Mouse (Mus musculus) embryonic fibroblast, embryonic 13.5 days (primary cell): Measurements from ENCODE around the gene Dll1. TPM values are rescaled to one million over a fixed set of nuclear protein-coding genes. Genes with fewer than 3 reads are reported as not detected.

Experiments
- H3K27ac ChIP-seq: 2 replicates; pipeline ENCODE4 v1.5.1; 2012; ENCODE audit warnings: low read length, control low read depth, inconsistent platforms; ENCODE audit not compliant: insufficient read depth
- H3K4me1 ChIP-seq: 2 replicates; pipeline ENCODE4 v1.6.1; 2011; ENCODE audit warnings: low read length; ENCODE audit not compliant: control insufficient read depth, insufficient read depth
- H3K4me3 ChIP-seq: 2 replicates; pipeline ENCODE4 v1.5.1; 2011; ENCODE audit warnings: mild to moderate bottlenecking, control low read depth, low read length; ENCODE audit not compliant: insufficient read depth
- CTCF ChIP-seq: IDR thresholded peaks from 2 replicates; pipeline ENCODE4 v1.5.1; 2011; ENCODE audit warnings: mild to moderate bottlenecking, control low read depth, low read length, moderate library complexity, borderline replicate concordance; ENCODE audit not compliant: insufficient read depth
- POLR2A ChIP-seq: IDR thresholded peaks from 2 replicates; pipeline ENCODE4 v1.6.1; 2011; ENCODE audit warnings: low read depth, mild to moderate bottlenecking, control low read depth, low read length, moderate library complexity
- polyA plus RNA-seq: library from polyadenylated mRNA; stranded (reverse); fragments of >200 nt; gene quantifications from 2 replicates; pipeline ENCODE4 v1.2.4, GENCODE M21; 2011; ENCODE audit warnings: low read depth; ENCODE audit not compliant: missing spikeins, insufficient read length

The Dll1 gene
- polyA plus RNA-seq, 1 experiment, result 0.97 TPM

DNA sequence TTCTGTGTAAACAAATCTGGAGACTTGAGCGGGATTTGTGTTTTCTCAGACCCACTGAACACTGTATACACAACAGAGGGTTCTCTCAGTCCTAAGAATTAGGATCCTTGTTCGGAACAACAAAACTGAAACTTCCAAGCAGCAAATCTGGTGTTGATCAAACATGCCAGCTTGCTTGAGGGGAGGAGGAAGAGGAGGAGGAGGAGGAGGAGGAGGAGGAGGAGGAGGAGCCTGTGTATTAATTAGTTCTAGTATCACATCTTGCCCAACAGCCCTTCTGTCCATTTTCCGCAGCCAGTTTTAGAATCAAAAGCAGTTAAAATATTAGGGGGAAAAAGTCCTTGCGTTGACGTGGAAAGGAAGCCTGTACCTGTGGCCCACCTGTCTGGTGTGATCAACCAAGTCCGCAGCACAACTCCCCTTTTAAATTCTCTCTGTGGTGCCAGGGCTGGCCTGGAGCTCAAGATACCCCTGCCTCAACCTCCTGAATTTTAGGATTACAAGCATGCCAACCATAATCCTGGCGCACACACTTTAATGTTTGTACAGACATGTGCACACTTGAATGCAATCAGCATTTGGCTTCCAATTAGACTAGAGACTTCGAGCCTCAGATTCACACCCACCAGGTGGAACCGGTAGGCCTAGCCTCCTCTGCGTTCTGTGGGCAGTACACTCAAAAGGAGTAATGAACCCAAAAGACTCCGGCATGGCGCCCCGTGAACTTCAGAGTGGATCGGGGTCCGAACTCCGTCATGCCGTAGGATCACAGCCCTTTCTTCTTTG, 3.3 kb upstream of the Dll1 start:
- Histone ChIP-seq H3K4me1 (peaks cover 3% of the 10 kb centered on the region; the same call in 1 of the 2 replicates), H3K4me3 (peak overlapping the region; percentile 27), H3K27ac (no peak overlapping the region)
- TF ChIP-seq CTCF (no peak), POLR2A (no peak)

DNA sequence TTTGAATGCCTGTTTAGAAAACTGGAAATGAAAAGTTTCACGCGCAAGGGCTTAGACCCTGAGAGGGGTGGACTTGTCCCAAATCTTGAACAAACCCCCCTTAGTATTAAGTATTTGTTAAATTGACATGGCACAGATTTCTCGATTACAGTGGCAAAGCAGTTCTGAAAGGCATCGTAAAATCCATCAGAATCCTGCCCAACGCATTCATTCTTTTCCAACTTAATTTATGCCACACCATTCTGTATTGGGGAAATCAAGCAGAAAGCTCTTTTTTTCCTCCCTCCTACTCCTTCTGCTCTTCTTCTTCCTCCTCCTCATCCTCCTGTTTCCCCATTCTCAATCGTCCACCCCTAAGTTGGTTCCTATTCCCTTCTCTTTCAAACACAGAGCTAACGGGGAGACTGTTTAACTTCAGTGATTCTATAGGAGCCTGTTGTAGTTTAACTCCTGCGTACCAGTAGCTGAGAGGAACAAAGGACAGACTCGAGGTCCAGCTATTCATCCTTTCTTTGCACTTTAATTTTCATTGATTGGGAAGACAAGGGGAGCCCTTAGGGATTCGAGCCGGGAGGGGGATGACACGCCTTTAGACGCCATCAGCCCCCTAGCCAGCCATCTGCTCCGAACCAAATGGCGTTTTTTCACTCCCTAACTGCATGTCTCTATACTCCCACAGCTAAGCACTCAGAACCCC, 1.9 kb upstream of the Dll1 start:
- Histone ChIP-seq H3K4me3 (no peak overlapping the region), H3K4me1 (peaks cover 3% of the 10 kb centered on the region; the same call in 1 of the 2 replicates), H3K27ac (no peak overlapping the region)
- TF ChIP-seq POLR2A (no peak), CTCF (no peak)

DNA sequence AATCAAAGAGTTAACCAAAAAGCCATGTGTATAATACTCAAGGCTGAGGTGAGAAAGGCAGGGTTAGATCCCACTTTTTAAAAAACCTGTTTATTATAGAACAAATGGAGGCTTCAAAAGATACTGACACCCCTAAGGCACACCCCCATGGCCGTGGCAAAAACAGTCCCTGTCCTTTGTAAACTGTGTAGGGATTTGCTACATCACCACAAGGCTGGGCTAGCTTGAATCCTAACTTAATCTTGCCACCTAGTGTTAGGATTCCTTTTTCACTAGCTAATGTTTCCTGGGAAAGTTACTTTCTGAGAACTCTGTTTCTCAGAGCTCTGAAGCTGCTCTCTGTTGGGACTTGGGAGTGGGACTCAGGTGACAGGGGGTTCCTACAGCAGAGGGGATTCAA, 1.2 kb upstream of the Dll1 start:
- no peak for TF ChIP-seq CTCF
- Histone ChIP-seq H3K4me3 (no peak overlapping the region), H3K4me1 (peaks cover 3% of the 10 kb centered on the region; the same call in 1 of the 2 replicates)

DNA sequence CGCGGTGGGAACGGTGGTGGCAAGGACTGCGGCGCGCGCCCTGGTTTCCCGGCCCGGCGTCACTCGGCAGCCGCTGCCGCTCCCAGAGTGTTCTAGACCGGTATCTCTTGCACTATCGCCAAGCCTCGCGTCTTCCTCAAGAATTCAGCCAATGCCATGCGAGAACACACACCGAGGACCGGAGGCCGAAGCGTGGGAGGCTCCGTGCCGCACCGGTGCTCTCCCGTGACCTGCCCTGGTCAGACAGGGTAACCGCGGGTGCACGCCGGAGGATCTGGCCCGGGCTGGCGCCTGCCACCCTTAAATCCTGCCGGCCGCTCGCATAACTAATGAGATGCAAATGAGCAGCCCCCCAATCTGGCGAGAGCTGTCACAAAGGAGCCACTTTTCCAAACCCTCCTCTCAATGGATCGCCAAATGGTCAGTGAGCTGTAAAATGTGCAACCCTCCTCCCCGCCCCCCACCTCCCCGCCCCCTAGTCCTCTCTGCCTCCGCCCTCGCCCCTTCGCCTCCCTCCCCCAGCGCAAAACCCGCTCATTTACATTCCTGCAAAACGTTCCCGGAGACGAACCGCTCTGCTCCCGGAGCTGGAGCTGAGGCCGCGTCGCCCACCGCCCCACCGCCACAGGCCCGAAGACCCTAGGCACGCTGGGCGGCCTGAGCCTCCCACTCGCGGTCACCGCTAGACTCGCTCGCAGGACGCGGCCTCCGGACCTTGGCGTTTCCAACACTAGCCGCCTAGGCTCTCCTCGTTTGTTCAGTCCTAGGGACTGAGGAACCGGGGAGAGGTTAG, 775 bp downstream of the Dll1 start:
- Histone ChIP-seq H3K4me1 (peaks cover 3% of the 10 kb centered on the region; the same call in 1 of the 2 replicates), H3K4me3 (peak overlapping the region; percentile 62), H3K27ac (no peak overlapping the region)
- TF ChIP-seq CTCF, result no peak
- no peak for TF ChIP-seq POLR2A

More for the DNA sequence above, 1.2 kb upstream of the Dll1 start:
- H3K27ac ChIP-seq, result no peak overlapping the region

DNA sequence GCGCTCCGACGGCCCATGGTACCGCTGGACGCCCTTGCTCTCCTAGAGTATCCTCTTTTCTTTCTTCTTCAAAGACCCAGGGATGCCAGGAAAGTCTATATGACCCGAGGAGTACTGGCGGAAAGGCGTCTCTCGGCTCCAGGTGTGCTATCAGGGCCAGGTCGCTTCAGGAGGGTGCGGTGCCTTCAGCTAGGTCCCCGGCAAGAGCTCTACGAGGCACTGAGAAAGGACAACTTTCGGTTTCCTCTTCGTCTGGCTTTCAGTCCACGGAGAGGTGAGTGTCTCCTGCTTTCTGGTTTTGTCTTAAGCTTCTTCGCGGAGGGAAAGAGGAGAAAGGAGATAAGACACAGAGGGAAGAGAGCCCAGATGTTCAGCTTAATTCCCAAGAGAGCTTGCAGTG, 1.4 kb downstream of the Dll1 start:
- H3K4me3 ChIP-seq, result peak overlapping the region; percentile 62
- TF ChIP-seq POLR2A, result no peak
- TF ChIP-seq CTCF, result no peak
- H3K4me1 ChIP-seq, result peaks cover 3% of the 10 kb centered on the region; the same call in 1 of the 2 replicates
- H3K27ac ChIP-seq, result no peak overlapping the region

DNA sequence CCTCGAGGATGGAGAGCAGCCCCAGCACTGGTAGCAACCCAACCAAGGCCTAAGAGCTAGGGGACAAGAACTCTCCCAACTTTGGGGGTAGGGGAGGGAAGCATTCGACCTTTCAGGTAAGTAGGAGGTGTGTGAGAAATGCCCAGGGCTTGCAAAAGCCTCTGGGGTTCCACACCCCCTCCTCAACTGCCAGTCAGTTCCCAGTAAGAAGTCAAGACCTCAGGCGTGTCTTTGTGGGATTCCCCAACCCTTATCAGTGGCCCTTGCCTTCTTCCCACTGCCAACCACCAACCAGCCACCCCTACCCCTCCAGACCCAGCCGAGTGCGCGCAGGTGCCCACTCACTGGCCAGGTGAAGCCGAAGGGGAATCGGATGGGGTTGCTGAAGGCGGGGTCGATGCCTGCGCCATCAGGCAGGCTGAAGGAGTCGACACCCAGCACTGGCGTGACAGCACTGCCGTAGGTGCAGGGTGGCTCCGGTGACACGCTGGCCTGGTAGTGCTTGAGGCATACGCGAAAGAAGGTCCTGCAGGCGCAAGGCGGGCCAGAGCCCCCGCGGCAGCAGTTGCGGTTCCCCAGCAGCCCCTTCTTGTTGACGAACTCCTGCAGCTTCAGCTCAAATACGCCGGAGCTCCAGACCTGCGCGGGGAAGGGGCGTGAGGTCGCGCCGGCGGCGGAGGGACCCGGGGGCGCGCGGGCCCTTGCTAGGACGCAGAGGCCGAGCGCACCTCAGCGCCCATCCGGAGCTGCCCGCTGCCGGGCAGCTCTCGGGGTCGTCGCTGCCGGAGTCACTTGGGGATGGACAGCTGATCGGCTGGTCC, 2.1 kb downstream of the Dll1 start:
- Histone ChIP-seq H3K4me3 (peak overlapping the region; percentile 62), H3K4me1 (peaks cover 3% of the 10 kb centered on the region; the same call in 1 of the 2 replicates), H3K27ac (no peak overlapping the region)
- no peak for TF ChIP-seq POLR2A
- no peak for TF ChIP-seq CTCF

DNA sequence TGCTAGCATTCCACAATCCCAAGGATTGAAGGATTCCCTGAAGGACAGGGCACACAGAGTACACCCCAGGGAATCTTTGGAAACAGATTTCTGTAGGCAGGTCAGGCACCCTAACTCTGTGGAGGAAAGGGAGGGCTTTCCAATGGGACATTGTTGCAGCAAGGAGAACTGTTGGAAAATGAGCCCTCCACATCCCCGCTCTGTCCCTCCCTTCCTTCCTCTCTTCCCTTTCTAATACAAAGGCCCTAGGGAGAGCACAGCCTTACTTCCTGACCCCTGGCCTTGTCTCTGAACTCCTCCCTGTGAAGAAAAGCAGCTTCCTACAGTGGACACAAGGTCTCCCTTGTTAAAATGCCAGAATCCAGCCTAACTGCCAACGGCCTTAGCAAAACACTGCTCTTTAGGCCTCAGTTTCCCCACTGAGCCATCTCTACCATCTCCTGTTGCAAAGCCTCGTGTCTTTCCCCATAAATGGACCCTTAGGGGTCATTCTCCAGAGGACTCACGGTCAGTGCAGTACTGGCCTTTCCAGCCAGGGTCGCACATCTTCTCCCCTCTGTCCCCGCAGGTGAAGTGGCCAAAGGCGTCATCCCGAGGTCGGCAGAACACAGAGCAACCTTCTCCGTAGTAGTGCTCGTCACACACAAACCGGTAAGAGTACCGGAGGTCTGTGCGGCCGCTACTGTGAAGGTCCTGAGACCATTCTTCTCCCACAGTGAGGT, 3.6 kb downstream of the Dll1 start:
- Histone ChIP-seq H3K27ac (no peak overlapping the region), H3K4me3 (no peak overlapping the region), H3K4me1 (peaks cover 3% of the 10 kb centered on the region; the same call in 1 of the 2 replicates)
- TF ChIP-seq CTCF, result no peak

DNA sequence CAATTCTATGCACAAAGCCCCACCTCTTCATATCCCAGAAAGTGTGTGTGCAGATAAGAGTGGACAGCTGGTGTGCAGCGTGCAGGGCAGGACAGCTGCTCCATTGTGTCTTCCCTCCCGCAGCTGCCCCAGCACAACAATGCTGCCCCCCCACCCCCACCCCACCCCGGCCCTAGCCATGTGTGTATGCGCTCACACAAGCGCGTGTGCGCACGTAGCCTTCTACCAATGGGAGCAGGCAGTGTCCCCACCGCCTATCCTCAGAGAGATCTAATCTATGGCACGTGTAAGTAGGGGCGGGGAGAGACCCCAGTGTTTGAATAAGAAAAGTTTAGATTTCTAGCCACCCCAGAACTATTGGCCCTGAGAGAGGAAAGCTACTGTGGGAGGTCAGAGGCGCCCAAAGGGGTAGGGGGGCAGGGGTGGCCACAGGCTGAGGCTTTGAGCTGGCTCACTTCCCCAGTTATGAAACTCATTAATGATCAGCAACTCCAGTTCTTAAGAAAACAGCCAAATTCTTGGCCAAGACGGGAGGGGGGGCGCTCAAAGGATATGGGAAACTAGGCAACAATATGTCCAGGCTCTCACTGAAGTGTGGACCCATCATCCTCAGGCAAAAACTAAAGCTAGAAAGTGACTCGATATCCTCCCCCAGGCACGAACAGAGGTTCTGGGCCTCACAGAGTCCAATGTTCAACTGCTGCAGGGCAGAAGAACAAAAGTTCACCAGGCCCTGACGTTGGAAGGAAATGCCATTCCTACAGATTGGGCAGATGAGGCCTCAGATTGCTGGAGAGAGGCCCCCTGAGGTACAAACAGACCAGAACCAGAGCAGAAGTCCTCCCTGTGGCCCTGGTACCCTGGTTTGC, 4.5 kb downstream of the Dll1 start:
- Histone ChIP-seq H3K4me3 (no peak overlapping the region), H3K27ac (no peak overlapping the region)
- no peak for TF ChIP-seq CTCF
- TF ChIP-seq POLR2A, result no peak

More for the DNA sequence above, 4.5 kb downstream of the Dll1 start:
- H3K4me1 ChIP-seq, result no peaks in the 10 kb centered on the region
